Mouse (Mus musculus) megakaryocyte-erythroid progenitor cell, adult 5-6 weeks (primary cell): Measurements from ENCODE around the gene Gm10203. TPM values are rescaled to one million over a fixed set of nuclear protein-coding genes. Genes with fewer than 3 reads are reported as not detected.

Experiments
- ATAC-seq: replicated peaks from 2 replicates; pipeline ENCODE4 v1.8.0; 2016; ENCODE audit warnings: mild to moderate bottlenecking, inconsistent platforms; ENCODE audit not compliant: severe bottlenecking, poor library complexity, low FRiP score, low TSS enrichment
- total RNA-seq, 2 experiments: library from RNA; stranded (forward) in 1 of 2; stranded (reverse) in 1 of 2; fragments of 200-1000, 215-1000 nt in 1 of 2; fragments of >200 nt in 1 of 2; fragmentation: Nextera tagmentation in 1 of 2; gene quantifications; 2 replicates each; pipeline ENCODE4 v1.2.3; 2014 to 2017

The Gm10203 gene
- total RNA-seq, 2 experiments from 2014 or later = not detected

DNA sequence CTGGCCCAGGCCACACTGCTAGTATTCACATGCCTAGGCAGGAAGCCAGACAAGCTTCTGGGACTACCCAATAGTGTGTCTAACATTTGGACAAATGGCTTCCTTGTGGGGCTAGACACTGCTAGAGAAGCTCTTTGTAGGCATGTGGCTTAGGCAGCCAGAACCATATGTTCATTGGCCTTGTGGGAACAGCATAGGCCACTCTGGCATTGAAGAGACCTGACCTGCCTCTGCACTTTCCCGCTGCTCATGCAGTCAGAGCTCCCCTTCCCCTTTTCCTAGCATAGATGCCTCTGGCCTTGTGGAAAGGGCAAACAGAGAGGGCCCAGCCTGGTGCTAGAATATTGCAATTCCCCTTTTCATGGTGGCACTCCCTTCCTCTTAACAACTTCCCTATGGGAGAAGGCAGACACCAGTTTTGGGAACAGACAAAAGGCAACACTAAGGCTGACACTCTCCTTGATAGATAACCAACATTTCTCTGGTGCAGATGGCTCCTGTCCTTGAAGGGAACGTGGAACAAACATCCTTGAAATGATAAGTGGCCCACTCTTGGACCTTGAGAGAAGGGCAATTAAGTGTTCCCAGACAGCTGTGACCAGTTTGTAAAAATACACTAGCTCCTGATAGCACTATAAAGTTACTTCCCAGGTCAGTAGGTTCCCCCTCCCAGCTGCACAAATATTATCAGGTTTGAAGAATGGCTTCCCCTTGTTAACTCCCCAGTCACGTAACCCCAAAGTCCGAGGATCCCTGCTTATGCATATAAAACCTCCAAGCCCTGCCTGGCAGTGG lies 44.1 kb downstream of the Gm10203 start:
- no peak for ATAC-seq

DNA sequence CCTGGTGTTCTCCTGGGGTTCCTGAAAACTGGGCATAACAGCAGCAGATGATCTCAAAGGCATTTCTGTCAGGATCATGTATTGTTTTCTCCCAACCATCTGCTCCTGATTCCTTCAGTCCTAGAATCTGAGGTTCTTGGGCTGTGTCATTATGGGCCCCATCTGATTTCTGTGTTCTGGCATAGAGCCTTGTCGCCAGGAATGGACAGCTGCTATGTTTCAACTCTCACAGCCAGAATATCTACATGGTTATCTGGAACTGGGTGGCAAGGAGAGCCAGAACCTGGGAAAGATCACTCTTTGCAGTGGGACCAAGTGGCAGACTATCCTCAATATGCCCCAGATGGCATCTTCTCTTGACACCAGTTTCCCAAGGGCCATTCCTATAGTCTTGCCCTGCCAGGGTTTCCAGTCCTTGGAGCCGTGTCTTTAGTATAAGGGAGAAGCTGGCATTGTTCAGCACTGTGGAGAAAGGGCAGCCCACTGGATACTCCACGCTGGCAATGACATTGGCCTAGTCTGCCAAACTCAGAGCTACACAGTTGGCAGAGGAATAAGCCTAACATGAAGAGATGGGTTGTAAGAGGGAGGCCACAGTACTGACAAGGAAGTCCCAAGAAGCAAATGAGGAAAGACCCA lies 45.1 kb downstream of the Gm10203 start:
- no peak for ATAC-seq

DNA sequence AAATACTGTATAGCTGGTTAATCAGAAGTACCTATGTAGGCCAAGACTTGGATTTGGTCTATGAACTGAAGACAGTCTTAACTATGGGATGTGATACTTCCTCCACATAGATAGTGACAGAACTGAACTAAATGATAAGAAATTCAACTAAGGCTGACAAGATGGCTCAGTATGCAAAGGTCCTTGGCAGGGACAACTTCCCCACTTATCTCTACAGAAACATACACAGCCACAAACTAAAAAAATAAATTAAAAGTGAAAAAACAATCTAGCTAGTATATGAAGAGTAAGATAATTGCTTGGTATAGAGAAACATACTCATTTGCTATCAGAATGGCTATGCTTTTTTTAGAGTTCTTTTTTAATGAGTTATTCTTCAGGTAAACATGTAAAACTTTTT lies 49.1 kb downstream of the Gm10203 start:
- ATAC-seq = peak; percentile 98

Other genes starting within 250 kb of the Gm10203 start
- gene Caprin2, start 233.9 kb upstream of the Gm10203 start, total RNA-seq (2014; fragmentation: Nextera tagmentation) = 37.8 and 42.2 TPM in 2 replicates
- 22.1 and 30.5 TPM in 2 replicates for gene Caprin2, start 233.9 kb upstream of the Gm10203 start, total RNA-seq (2017)
- gene Sinhcaf, start 183.7 kb upstream of the Gm10203 start, total RNA-seq (2014; fragmentation: Nextera tagmentation) = 32.1 and 46.3 TPM in 2 replicates
- 134 and 160 TPM in 2 replicates for gene Sinhcaf, start 183.7 kb upstream of the Gm10203 start, total RNA-seq (2017)
- 1.1 and 2.3 TPM in 2 replicates for gene Dennd5b, start 28.5 kb upstream of the Gm10203 start, total RNA-seq (2014; fragmentation: Nextera tagmentation)
- 0.19 and 2.2 TPM in 2 replicates for gene Dennd5b, start 28.5 kb upstream of the Gm10203 start, total RNA-seq (2017)
- gene Etfbkmt, start 9.7 kb downstream of the Gm10203 start, total RNA-seq (2014; fragmentation: Nextera tagmentation) = 15.1 and 18.6 TPM in 2 replicates
- gene Etfbkmt, start 9.7 kb downstream of the Gm10203 start, total RNA-seq (2017) = 25.2 and 28.4 TPM in 2 replicates
- 7.7 and 18.7 TPM in 2 replicates for gene Amn1, start 58.5 kb downstream of the Gm10203 start, total RNA-seq (2014; fragmentation: Nextera tagmentation)
- 2.6 and 8.6 TPM in 2 replicates for gene Amn1, start 58.5 kb downstream of the Gm10203 start, total RNA-seq (2017)
- 48.3 and 72.8 TPM in 2 replicates for gene Resf1, start 179.2 kb downstream of the Gm10203 start, total RNA-seq (2014; fragmentation: Nextera tagmentation)
- 64.1 and 71.6 TPM in 2 replicates for gene Resf1, start 179.2 kb downstream of the Gm10203 start, total RNA-seq (2017)